Mouse (Mus musculus): ENCODE measurements at regions not wholly inside any gene's neighbourhood (a gene's known extent, or its start where the extent isn't known, plus 50 kb on each side); places are given as distances from the start of the nearest gene placed in this dataset.

- peaks cover 15% of the 10 kb centered on the region for H3K4me1 ChIP-seq
- H3K9me3 ChIP-seq: no peaks in the 10 kb centered on the region
- no peak overlapping the region for H3K9ac ChIP-seq
- H3K27me3 ChIP-seq: no peaks in the 10 kb centered on the region
- peak overlapping the region; percentile 54; the same call in 1 of the 2 replicates for H3K27ac ChIP-seq
- H3K36me3 ChIP-seq: no peaks in the 10 kb centered on the region
- H3K4me3 ChIP-seq: no peak overlapping the region
- ATAC-seq (ENCODE audit: insufficient number of reproducible peaks, insufficient read depth, low FRiP score, low TSS enrichment): peak; percentile 30; the same call in 1 of the 2 replicates
- WGBS: 19% methylated on average over 12 of the region's 12 CpGs
- H3K4me2 ChIP-seq (replicated peaks): 0 out of 2 replicates have a peak overlapping the region, but pooled peaks have one; percentile 5
Measured at GRCm38 (mm10) chr11:24296893-24297624, 219.2 kb downstream of the Bcl11a start.

- no peak for ATAC-seq (ENCODE audit: insufficient number of reproducible peaks, insufficient read depth, low FRiP score, low TSS enrichment)
- 60% methylated on average over 5 of the region's 5 CpGs for WGBS
- H3K27me3 ChIP-seq: no peaks in the 10 kb centered on the region
- H3K4me2 ChIP-seq (replicated peaks): no peak overlapping the region
- no peak overlapping the region for H3K4me3 ChIP-seq
- H3K9me3 ChIP-seq: no peaks in the 10 kb centered on the region
- H3K9ac ChIP-seq: no peak overlapping the region
- peak overlapping the region; percentile 32; the same call in 1 of the 2 replicates for H3K27ac ChIP-seq
- no peaks in the 10 kb centered on the region for H3K36me3 ChIP-seq
- H3K4me1 ChIP-seq: peaks cover 15% of the 10 kb centered on the region
Measured at GRCm38 (mm10) chr11:24297763-24298162, 219.9 kb downstream of the Bcl11a start.

GRCm38 (mm10) chr11:24300351-24300750 lies 222.5 kb downstream of the Bcl11a start:
- no peak overlapping the region for H3K9ac ChIP-seq
- ATAC-seq (ENCODE audit: insufficient number of reproducible peaks, insufficient read depth, low FRiP score, low TSS enrichment): no peak
- peaks cover 15% of the 10 kb centered on the region for H3K4me1 ChIP-seq
- WGBS: 72% methylated on average over 4 of the region's 4 CpGs
- no peaks in the 10 kb centered on the region for H3K9me3 ChIP-seq
- H3K4me2 ChIP-seq (replicated peaks): no peak overlapping the region
- no peak overlapping the region for H3K4me3 ChIP-seq
- H3K27ac ChIP-seq: no peak overlapping the region
- H3K36me3 ChIP-seq: no peaks in the 10 kb centered on the region
- no peaks in the 10 kb centered on the region for H3K27me3 ChIP-seq

GRCm38 (mm10) chr11:24301201-24301600 lies 223.3 kb downstream of the Bcl11a start:
- no peak overlapping the region for H3K4me3 ChIP-seq
- H3K9me3 ChIP-seq: no peaks in the 10 kb centered on the region
- H3K4me2 ChIP-seq (replicated peaks): no peak overlapping the region
- no peak overlapping the region for H3K27ac ChIP-seq
- no peaks in the 10 kb centered on the region for H3K36me3 ChIP-seq
- no peak for ATAC-seq (ENCODE audit: insufficient number of reproducible peaks, insufficient read depth, low FRiP score, low TSS enrichment)
- no peaks in the 10 kb centered on the region for H3K27me3 ChIP-seq
- no peak overlapping the region for H3K9ac ChIP-seq
- peaks cover 17% of the 10 kb centered on the region for H3K4me1 ChIP-seq
- WGBS: 33% methylated on average over 3 of the region's 3 CpGs

GRCm38 (mm10) chr11:24305145-24305553 lies 227.3 kb downstream of the Bcl11a start:
- Histone ChIP-seq H3K4me3 (peak overlapping the region; percentile 34), H3K27ac (no peak overlapping the region), H3K36me3 (no peaks in the 10 kb centered on the region), H3K4me2 (replicated peaks) (peak overlapping the region; percentile 54), H3K4me1 (peaks cover 28% of the 10 kb centered on the region), H3K9ac (no peak overlapping the region), H3K9me3 (no peaks in the 10 kb centered on the region), H3K27me3 (no peaks in the 10 kb centered on the region)
- ATAC-seq (ENCODE audit: insufficient number of reproducible peaks, insufficient read depth, low FRiP score, low TSS enrichment): no peak
- WGBS: 1% methylated on average over 17 of the region's 17 CpGs

- peaks cover 28% of the 10 kb centered on the region for H3K4me1 ChIP-seq
- peak; percentile 74; the same call in 1 of the 2 replicates for ATAC-seq (ENCODE audit: insufficient number of reproducible peaks, insufficient read depth, low FRiP score, low TSS enrichment)
- no peaks in the 10 kb centered on the region for H3K36me3 ChIP-seq
- H3K9ac ChIP-seq: no peak overlapping the region
- no peaks in the 10 kb centered on the region for H3K9me3 ChIP-seq
- no peak overlapping the region for H3K27ac ChIP-seq
- H3K4me2 ChIP-seq (replicated peaks): peak overlapping the region; percentile 54
- H3K27me3 ChIP-seq: no peaks in the 10 kb centered on the region
- H3K4me3 ChIP-seq: peak overlapping the region; percentile 34
- WGBS: 5% methylated on average over 11 of the region's 11 CpGs
Measured at GRCm38 (mm10) chr11:24305691-24306090, 227.8 kb downstream of the Bcl11a start.

GRCm38 (mm10) chr11:24306101-24306500 lies 228.2 kb downstream of the Bcl11a start:
- Histone ChIP-seq H3K9me3 (no peaks in the 10 kb centered on the region), H3K27ac (no peak overlapping the region), H3K9ac (no peak overlapping the region), H3K27me3 (no peaks in the 10 kb centered on the region), H3K4me2 (replicated peaks) (peak overlapping the region; percentile 54), H3K4me3 (peak overlapping the region; percentile 34; the same call in 1 of the 2 replicates), H3K4me1 (peaks cover 28% of the 10 kb centered on the region), H3K36me3 (no peaks in the 10 kb centered on the region)
- ATAC-seq (ENCODE audit: insufficient number of reproducible peaks, insufficient read depth, low FRiP score, low TSS enrichment): 0 out of 2 replicates have a peak, but pooled peaks have one; percentile 16
- WGBS: 69% methylated on average over 2 of the region's 2 CpGs

GRCm38 (mm10) chr11:24307601-24308252 lies 229.9 kb downstream of the Bcl11a start:
- H3K4me3 ChIP-seq: no peak overlapping the region
- ATAC-seq (ENCODE audit: insufficient number of reproducible peaks, insufficient read depth, low FRiP score, low TSS enrichment): 0 out of 2 replicates have a peak, but pooled peaks have one; percentile 19

GRCm38 (mm10) chr11:24308253-24308633 lies 230.4 kb downstream of the Bcl11a start:
- Histone ChIP-seq H3K4me1 (peaks cover 28% of the 10 kb centered on the region), H3K36me3 (no peaks in the 10 kb centered on the region), H3K27me3 (no peaks in the 10 kb centered on the region), H3K9ac (no peak overlapping the region), H3K4me2 (replicated peaks) (no peak overlapping the region), H3K4me3 (no peak overlapping the region), H3K9me3 (no peaks in the 10 kb centered on the region), H3K27ac (no peak overlapping the region)
- ATAC-seq (ENCODE audit: insufficient number of reproducible peaks, insufficient read depth, low FRiP score, low TSS enrichment): no peak
- WGBS: 8% methylated on average over 1 of the region's 1 CpGs

More at GRCm38 (mm10) chr11:24307601-24308252, 229.9 kb downstream of the Bcl11a start:
- no peak overlapping the region for H3K4me2 ChIP-seq (replicated peaks)
- no peak overlapping the region for H3K27ac ChIP-seq
- no peaks in the 10 kb centered on the region for H3K9me3 ChIP-seq
- no peaks in the 10 kb centered on the region for H3K36me3 ChIP-seq
- WGBS: 32% methylated on average over 6 of the region's 6 CpGs
- H3K27me3 ChIP-seq: no peaks in the 10 kb centered on the region
- no peak overlapping the region for H3K9ac ChIP-seq
- H3K4me1 ChIP-seq: peaks cover 28% of the 10 kb centered on the region

- 64% methylated on average over 1 of the region's 1 CpGs for WGBS
- Histone ChIP-seq H3K4me3 (no peak overlapping the region), H3K9me3 (no peaks in the 10 kb centered on the region), H3K27ac (no peak overlapping the region), H3K4me1 (peaks cover 9% of the 10 kb centered on the region), H3K9ac (no peak overlapping the region), H3K36me3 (no peaks in the 10 kb centered on the region), H3K27me3 (no peaks in the 10 kb centered on the region), H3K4me2 (replicated peaks) (no peak overlapping the region)
- ATAC-seq (ENCODE audit: insufficient number of reproducible peaks, insufficient read depth, low FRiP score, low TSS enrichment): no peak
Measured at GRCm38 (mm10) chr11:24314046-24314445, 236.2 kb downstream of the Bcl11a start.

- no peak for ATAC-seq (ENCODE audit: insufficient number of reproducible peaks, insufficient read depth, low FRiP score, low TSS enrichment)
- WGBS: 80% methylated on average over 3 of the region's 3 CpGs
- Histone ChIP-seq H3K4me3 (no peak overlapping the region), H3K9me3 (no peaks in the 10 kb centered on the region), H3K4me2 (replicated peaks) (no peak overlapping the region), H3K27ac (no peak overlapping the region), H3K9ac (no peak overlapping the region), H3K36me3 (no peaks in the 10 kb centered on the region), H3K27me3 (no peaks in the 10 kb centered on the region), H3K4me1 (peaks cover 9% of the 10 kb centered on the region)
Measured at GRCm38 (mm10) chr11:24315582-24315981, 237.7 kb downstream of the Bcl11a start.

- ATAC-seq (ENCODE audit: insufficient number of reproducible peaks, insufficient read depth, low FRiP score, low TSS enrichment): no peak
- Histone ChIP-seq H3K9ac (no peak overlapping the region), H3K27me3 (no peaks in the 10 kb centered on the region), H3K4me3 (no peak overlapping the region), H3K9me3 (no peaks in the 10 kb centered on the region), H3K4me2 (replicated peaks) (no peak overlapping the region), H3K4me1 (peaks cover 9% of the 10 kb centered on the region), H3K27ac (no peak overlapping the region), H3K36me3 (no peaks in the 10 kb centered on the region)
- 74% methylated on average over 4 of the region's 4 CpGs for WGBS
Measured at GRCm38 (mm10) chr11:24316198-24316597, 238.3 kb downstream of the Bcl11a start.

All from embryonic facial prominence, embryonic 12.5 days (tissue).